Mouse (Mus musculus) Patski (cell line): ENCODE results near the gene Zbtb21. TPM values are rescaled to one million over a fixed set of nuclear protein-coding genes. Genes with fewer than 3 reads are reported as not detected.

Experiments
- ATAC-seq: fragments of 100-300 bp; one replicate; pipeline ENCODE4 v1.8.0; 2021
- CTCF ChIA-PET: fragments of 350-600 bp; sonication (Branson Sonifier 250); formaldehyde crosslinking; loops from one replicate; lab custom pipeline; 2022; ENCODE audit warnings: inconsistent platforms; lab: Charles Lee
- POLR2A ChIA-PET: fragments of 350-600 bp; sonication (Branson Sonifier 250); formaldehyde crosslinking; loops from one replicate; lab custom pipeline; 2022; ENCODE audit warnings: antibody characterized with exemption, inconsistent platforms; lab: Charles Lee
- DNase-seq: peaks from one replicate; pipeline ENCODE4 v3.0.0-alpha.2; 2011; ENCODE audit warnings: low read depth, low spot score
- H3K27me3 ChIP-seq: fragments of 371-371 bp; one replicate; pipeline ENCODE4 v1.5.1; 2021
- CTCF ChIP-seq: fragments of 100-300 bp; IDR thresholded peaks from one replicate; pipeline ENCODE4 v1.5.1; 2021
- in situ Hi-C: fragments of 300-500 bp; cut with MboI; formaldehyde crosslinking; loops from 3 replicates; pipeline ENCODE4 v1.11.1; 2018; ENCODE audit warnings: low pct_unique_long_range_greater_than_20kb, mixed read lengths
- polyA plus RNA-seq: library from polyadenylated mRNA; unstranded; gene quantifications from one replicate; pipeline ENCODE4 v1.2.3, GENCODE M21; 2021

Gene Zbtb21
- polyA plus RNA-seq, 1 experiment from 2014 or later = 23.0 TPM

- CTCF ChIA-PET = interaction anchor here (1.9 kb wide), 1 partner anchor 12 kb away, joined by 4 read pairs; no protein-coding TSS in a partner anchor
- POLR2A ChIA-PET = no interaction called here
- DNase-seq = no peak
- H3K27me3 ChIP-seq = no peaks in the 10 kb centered on the region
- no peak for ATAC-seq
- TF ChIP-seq CTCF = no peak
- in situ Hi-C loops = no loop called here
Measured at GRCm38 (mm10) chr16:97897346-97898024, 64.9 kb downstream of the Zbtb21 start.

Other genes with a start within 250 kb of the Zbtb21 start
- 2.3 TPM for gene Ripk4, start 198.8 kb downstream of the Zbtb21 start, polyA plus RNA-seq
- 6.8 TPM for gene Prdm15, start 110.8 kb downstream of the Zbtb21 start, polyA plus RNA-seq
- 13.8 TPM for gene C2cd2, start within 50 bp of the Zbtb21 start, polyA plus RNA-seq
- gene B230307C23Rik, start 34.7 kb upstream of the Zbtb21 start, polyA plus RNA-seq = 14.3 TPM
- 10.1 TPM for gene A630089N07Rik, start 119.8 kb upstream of the Zbtb21 start, polyA plus RNA-seq